Mouse (Mus musculus) MEL (cell line): Measurements from ENCODE around the gene Gabra1. TPM values are rescaled to one million over a fixed set of nuclear protein-coding genes. Genes with fewer than 3 reads are reported as not detected.

Source experiments
- DNase-seq: peaks from one replicate; pipeline ENCODE4 v3.0.0; 2011; ENCODE audit warnings: low read depth, low spot score
- H3K27ac ChIP-seq: 2 replicates; pipeline ENCODE4 v1.5.1; 2012; ENCODE audit warnings: low read depth, mild to moderate bottlenecking, control low read depth, low read length, moderate library complexity; ENCODE audit not compliant: control insufficient read depth
- H3K27me3 ChIP-seq, 2 experiments: fragments of 150-350 bp in 1 of 2; sonication (generic) in 1 of 2; 2 replicates each; pipeline ENCODE4 v1.6.1; 2012; ENCODE audit warnings: low read length in 2 of 2, mild to moderate bottlenecking in 2 of 2, improper control_type of control experiment in 1 of 2, moderate library complexity in 1 of 2; ENCODE audit not compliant: insufficient read depth in 2 of 2, control insufficient read depth in 1 of 2
- H3K36me3 ChIP-seq, 2 experiments: 2 replicates each; pipeline ENCODE4 v1.6.1; 2012 to 2014; ENCODE audit warnings: low read length in 2 of 2, improper control_type of control experiment in 1 of 2, inconsistent platforms in 1 of 2, mild to moderate bottlenecking in 1 of 2; ENCODE audit not compliant: insufficient read depth in 2 of 2, control insufficient read depth in 1 of 2
- H3K4me1 ChIP-seq, 2 experiments: fragments of 150-350 bp in 1 of 2; sonication (generic) in 1 of 2; 2 replicates each; pipeline ENCODE4 v1.6.1; 2012; ENCODE audit warnings: low read length in 2 of 2, improper control_type of control experiment in 1 of 2, mild to moderate bottlenecking in 1 of 2; ENCODE audit not compliant: insufficient read depth in 2 of 2, control insufficient read depth in 1 of 2
- H3K4me3 ChIP-seq, 2 experiments: fragments of 150-350 bp in 1 of 2; sonication (generic) in 1 of 2; 2 replicates each; pipeline ENCODE4 v1.5.1; 2012; ENCODE audit warnings: low read depth in 2 of 2, low read length in 2 of 2, mild to moderate bottlenecking in 2 of 2, moderate library complexity in 2 of 2, control low read depth in 1 of 2, improper control_type of control experiment in 1 of 2; ENCODE audit not compliant: control insufficient read depth in 1 of 2, insufficient read depth in 1 of 2
- H3K79me2 ChIP-seq: 2 replicates; pipeline ENCODE4 v1.6.1; 2012; ENCODE audit warnings: mild to moderate bottlenecking, low read length, moderate library complexity; ENCODE audit not compliant: control insufficient read depth, poor library complexity, insufficient read depth
- H3K9ac ChIP-seq: 2 replicates; pipeline ENCODE4 v1.6.1; 2012; ENCODE audit warnings: low read depth, mild to moderate bottlenecking, control low read depth, low read length, moderate library complexity; ENCODE audit not compliant: control insufficient read depth, poor library complexity, severe bottlenecking
- H3K9me3 ChIP-seq: fragments of 150-350 bp; sonication (generic); replicated peaks from 2 replicates; pipeline ENCODE4 v1.6.1; 2012; ENCODE audit warnings: mild to moderate bottlenecking, low read length, improper control_type of control experiment, moderate library complexity; ENCODE audit not compliant: insufficient read depth
- CTCF ChIP-seq, 3 experiments: IDR thresholded peaks in 2 of 3; conservative IDR thresholded peaks in 1 of 3; 2 replicates each; pipeline ENCODE4 v1.5.1; 2011 to 2012; ENCODE audit warnings: low read length in 3 of 3, low read depth in 2 of 3, mild to moderate bottlenecking in 2 of 3, improper control_type of control experiment in 1 of 3, inconsistent platforms in 1 of 3, mixed read lengths in 1 of 3, moderate library complexity in 1 of 3; ENCODE audit not compliant: control insufficient read depth in 1 of 3, insufficient read depth in 1 of 3, poor library complexity in 1 of 3, severe bottlenecking in 1 of 3
- ELF1 ChIP-seq: IDR thresholded peaks from 2 replicates; pipeline ENCODE4 v1.6.1; 2014; ENCODE audit warnings: low read depth, mild to moderate bottlenecking, inconsistent platforms, low read length, improper control_type of control experiment, moderate library complexity
- ETS1 ChIP-seq: IDR thresholded peaks from 2 replicates; pipeline ENCODE4 v1.6.1; 2012; ENCODE audit warnings: low read depth, mild to moderate bottlenecking, inconsistent platforms, low read length, improper control_type of control experiment, moderate library complexity
- GABPA ChIP-seq: IDR thresholded peaks from 2 replicates; pipeline ENCODE4 v1.6.1; 2012; ENCODE audit warnings: low read depth, mild to moderate bottlenecking, inconsistent platforms, low read length, improper control_type of control experiment, moderate library complexity
- GATA1 ChIP-seq: IDR thresholded peaks from 2 replicates; pipeline ENCODE4 v1.6.1; 2011; ENCODE audit warnings: low read depth, low read length, improper control_type of control experiment
- HCFC1 ChIP-seq: IDR thresholded peaks from 2 replicates; pipeline ENCODE4 v1.6.1; 2012; ENCODE audit warnings: low read depth, mild to moderate bottlenecking, inconsistent platforms, low read length, improper control_type of control experiment, moderate library complexity
- KAT2A ChIP-seq: conservative IDR thresholded peaks from 2 replicates; pipeline ENCODE4 v1.6.1; 2012; ENCODE audit warnings: low read depth, low read length, improper control_type of control experiment, inconsistent platforms
- MAFK ChIP-seq: IDR thresholded peaks from 2 replicates; pipeline ENCODE4 v1.6.1; 2011; ENCODE audit warnings: low read depth, mild to moderate bottlenecking, low read length, improper control_type of control experiment, borderline replicate concordance
- MAX ChIP-seq: IDR thresholded peaks from 2 replicates; pipeline ENCODE4 v1.6.1; 2011; ENCODE audit warnings: low read length, improper control_type of control experiment
- MEF2A ChIP-seq: IDR thresholded peaks from 2 replicates; pipeline ENCODE4 v1.6.1; 2014; ENCODE audit warnings: low read depth, mild to moderate bottlenecking, inconsistent platforms, low read length, improper control_type of control experiment; ENCODE audit not compliant: poor library complexity, insufficient replicate concordance, severe bottlenecking; ENCODE audit errors: extremely low read depth
- NELFE ChIP-seq: IDR thresholded peaks from 2 replicates; pipeline ENCODE4 v1.6.1; 2011; ENCODE audit warnings: low read depth, low read length, improper control_type of control experiment
- NRF1 ChIP-seq: IDR thresholded peaks from 2 replicates; pipeline ENCODE4 v1.6.1; 2014; ENCODE audit warnings: low read depth, mild to moderate bottlenecking, inconsistent platforms, low read length, improper control_type of control experiment, moderate library complexity; ENCODE audit not compliant: poor library complexity, insufficient read depth, severe bottlenecking
- POLR2A ChIP-seq, 2 experiments: IDR thresholded peaks; 2 replicates each; pipeline ENCODE4 v1.6.1; 2011 to 2012; ENCODE audit warnings: low read length in 2 of 2, mild to moderate bottlenecking in 2 of 2, control low read depth in 1 of 2, improper control_type of control experiment in 1 of 2, low read depth in 1 of 2, moderate library complexity in 1 of 2; ENCODE audit not compliant: control insufficient read depth in 1 of 2, insufficient read depth in 1 of 2, poor library complexity in 1 of 2
- POLR2AphosphoS2 ChIP-seq: IDR thresholded peaks from 2 replicates; pipeline ENCODE4 v1.6.1; 2011; ENCODE audit warnings: low read length, improper control_type of control experiment
- POLR2AphosphoS5 ChIP-seq: IDR thresholded peaks from 2 replicates; pipeline ENCODE4 v1.6.1; 2012; ENCODE audit warnings: low read depth, borderline replicate concordance, mild to moderate bottlenecking, inconsistent platforms, low read length, moderate library complexity, mixed read lengths
- TCF12 ChIP-seq: IDR thresholded peaks from 2 replicates; pipeline ENCODE4 v1.6.1; 2014; ENCODE audit warnings: low read depth, mild to moderate bottlenecking, inconsistent platforms, low read length, improper control_type of control experiment, moderate library complexity
- UBTF ChIP-seq: IDR thresholded peaks from 2 replicates; pipeline ENCODE4 v1.6.1; 2012; ENCODE audit warnings: low read depth, mild to moderate bottlenecking, inconsistent platforms, low read length, improper control_type of control experiment, moderate library complexity, borderline replicate concordance; ENCODE audit not compliant: insufficient read depth
- ZKSCAN1 ChIP-seq: IDR thresholded peaks from 2 replicates; pipeline ENCODE4 v1.6.1; 2012; ENCODE audit warnings: low read depth, mild to moderate bottlenecking, inconsistent platforms, low read length, improper control_type of control experiment, moderate library complexity
- ZNF384 ChIP-seq: IDR thresholded peaks from 2 replicates; pipeline ENCODE4 v1.6.1; 2012; ENCODE audit warnings: low read depth, mild to moderate bottlenecking, inconsistent platforms, low read length, improper control_type of control experiment
- polyA plus RNA-seq, 2 experiments: library from polyadenylated mRNA; stranded (reverse) in 1 of 2; unstranded in 1 of 2; fragments of >175 nt in 1 of 2; fragments of >200 nt in 1 of 2; gene quantifications; 2 replicates each; pipeline versions ENCODE4 v1.2.1 to v1.2.4; 2012; ENCODE audit warnings: low replicate concordance in 2 of 2, low read depth in 1 of 2; ENCODE audit not compliant: insufficient read length in 2 of 2, insufficient read depth in 1 of 2, missing spikeins in 1 of 2
- total RNA-seq: library from RNA; depleted of rRNA; stranded (reverse); fragments of 300-350 nt; gene quantifications from 2 replicates; pipeline ENCODE4 v1.2.3, GENCODE M21; 2012

The Gabra1 gene
- total and polyA plus RNA-seq, 3 experiments = not detected

- Histone ChIP-seq H3K79me2 (no peaks in the 10 kb centered on the region), H3K27me3 (no peaks in the 10 kb centered on the region), H3K4me3 (no peak overlapping the region), H3K27ac (no peak overlapping the region), H3K4me1 (no peaks in the 10 kb centered on the region)
- no peak for DNase-seq
- no peak for TF ChIP-seq TCF12
- no peak for TF ChIP-seq POLR2AphosphoS5
- TF ChIP-seq POLR2A (IDR thresholded peaks at IDR 0.05; ENCODE audit: control insufficient read depth in 1 of 2, insufficient read depth in 1 of 2, low read depth in 1 of 2, low read length in 2 of 2, poor library complexity in 1 of 2) = no peak
- no peak for TF ChIP-seq GABPA
- no peak for TF ChIP-seq UBTF
- no peak for TF ChIP-seq ELF1
- TF ChIP-seq MAX = no peak
- TF ChIP-seq ETS1 = no peak
- TF ChIP-seq GATA1 = no peak
- no peak for TF ChIP-seq ZKSCAN1
- TF ChIP-seq NELFE = no peak
- TF ChIP-seq ZNF384 = no peak
- TF ChIP-seq KAT2A = no peak
- TF ChIP-seq CTCF (IDR thresholded peaks at IDR 0.05 in 2 of 3, conservative IDR thresholded peaks at IDR 0.05 in 1 of 3; ENCODE audit: control insufficient read depth in 1 of 3, insufficient read depth in 1 of 3, low read depth in 2 of 3, low read length in 3 of 3, poor library complexity in 1 of 3, severe bottlenecking in 1 of 3) = no peak
- TF ChIP-seq NRF1 = no peak
- TF ChIP-seq MEF2A = no peak
- TF ChIP-seq POLR2AphosphoS2 = no peak
- no peak for TF ChIP-seq HCFC1
- TF ChIP-seq, all 39 proteins: peak for 0
- Histone ChIP-seq H3K36me3 (no peaks in the 10 kb centered on the region), H3K9ac (no peak overlapping the region), H3K9me3 (no peaks in the 10 kb centered on the region)
Observed at GRCm38 (mm10) chr11:42116931-42117330, 65.8 kb downstream of the Gabra1 start.

GRCm38 (mm10) chr11:42110051-42110450 lies 72.7 kb downstream of the Gabra1 start:
- no peaks in the 10 kb centered on the region for H3K4me1 ChIP-seq
- no peak overlapping the region for H3K27ac ChIP-seq
- H3K4me3 ChIP-seq = no peak overlapping the region
- H3K79me2 ChIP-seq = no peaks in the 10 kb centered on the region
- H3K9ac ChIP-seq = no peak overlapping the region
- TF ChIP-seq MAFK (no peak), GABPA (no peak), NRF1 (no peak)
- DNase-seq = no peak
- H3K9me3 ChIP-seq = no peaks in the 10 kb centered on the region
- H3K27me3 ChIP-seq = no peaks in the 10 kb centered on the region
- H3K36me3 ChIP-seq = no peaks in the 10 kb centered on the region
